Mouse (Mus musculus) midbrain, embryonic 13.5 days (tissue): ENCODE results near the gene Washc4. TPM values are rescaled to one million over a fixed set of nuclear protein-coding genes. Genes with fewer than 3 reads are reported as not detected.
"Not testable (repeated sequence)": the region's sequence is repeated elsewhere in the genome, so short reads cannot be mapped to it uniquely, and the experiment has no call there.

Source experiments
- ATAC-seq: fragments of 200-750 bp; cut with Nextera tagmentation; 2 replicates; pipeline ENCODE4 v1.8.0; 2017; ENCODE audit warnings: mild to moderate bottlenecking, moderate TSS enrichment, moderate library complexity
- H3K27ac ChIP-seq: fragments of 300-500 bp; sonication (generic); 2 replicates; pipeline ENCODE4 v1.5.1; 2015; ENCODE audit warnings: inconsistent platforms, mild to moderate bottlenecking, moderate library complexity
- H3K27me3 ChIP-seq: fragments of 300-500 bp; sonication (generic); 2 replicates; pipeline ENCODE4 v1.6.1; 2015; ENCODE audit warnings: mild to moderate bottlenecking, inconsistent platforms
- H3K36me3 ChIP-seq: fragments of 300-500 bp; sonication (generic); 2 replicates; pipeline ENCODE4 v1.6.1; 2015; ENCODE audit warnings: mild to moderate bottlenecking, inconsistent platforms
- H3K4me1 ChIP-seq: fragments of 300-500 bp; sonication (generic); replicated peaks from 2 replicates; pipeline ENCODE4 v1.6.1; 2015; ENCODE audit warnings: inconsistent platforms
- H3K4me2 ChIP-seq: fragments of 300-500 bp; sonication (generic); replicated peaks from 2 replicates; pipeline ENCODE4 v1.6.1; 2015; ENCODE audit warnings: moderate library complexity, mild to moderate bottlenecking, inconsistent platforms
- H3K4me3 ChIP-seq: fragments of 300-500 bp; sonication (generic); replicated peaks from 2 replicates; pipeline ENCODE4 v1.5.1; 2015; ENCODE audit warnings: mild to moderate bottlenecking, inconsistent platforms
- H3K9ac ChIP-seq: fragments of 300-500 bp; sonication (generic); replicated peaks from 2 replicates; pipeline ENCODE4 v1.6.1; 2015; ENCODE audit warnings: mild to moderate bottlenecking, inconsistent platforms
- H3K9me3 ChIP-seq: fragments of 300-500 bp; sonication (generic); 2 replicates; pipeline ENCODE4 v1.6.1; 2016; ENCODE audit warnings: mild to moderate bottlenecking, inconsistent platforms
- WGBS: fragments of 180-500 bp; shearing (Covaris S2); methylation state at CpG from one replicate; pipeline ENCODE4 v1.1.7; 2015; 5-methylcytosine and 5-hydroxymethylcytosine counted together
- polyA plus RNA-seq: library from polyadenylated mRNA; unstranded; fragments of >200 nt; fragmentation: Nextera tagmentation; extraction: Ambion mirVana; gene quantifications from 2 replicates; pipeline ENCODE4 v1.2.1, GENCODE M21; 2015

Gene Washc4
- 33.3 and 37.5 TPM in 2 replicates for polyA plus RNA-seq

- Histone ChIP-seq H3K27me3 (no peaks in the 10 kb centered on the region; the same call in 1 of the 2 replicates), H3K4me1 (peaks cover 23% of the 10 kb centered on the region), H3K9me3 (no peaks in the 10 kb centered on the region), H3K9ac (peak within 1 kb of the TSS; percentile 91), H3K4me2 (peak within 1 kb of the TSS; percentile 59), H3K36me3 (no peaks in the 10 kb centered on the region), H3K4me3 (peak within 1 kb of the TSS; percentile 85), H3K27ac (peak within 1 kb of the TSS; percentile 92)
- 1% methylated on average over 49 of the region's 49 CpGs for WGBS
- ATAC-seq = peak; percentile 100
Observed at GRCm38 (mm10) chr10:83543439-83544102, at the start of gene Washc4. TSS of gene Washc4 (plus strand) at chr10:83543752.

- no peak overlapping the region for H3K27ac ChIP-seq
- no peak for ATAC-seq
- H3K9me3 ChIP-seq = no peaks in the 10 kb centered on the region
- H3K27me3 ChIP-seq = no peaks in the 10 kb centered on the region
- peaks cover 66% of the 10 kb centered on the region for H3K36me3 ChIP-seq
- 88% methylated on average over 13 of the region's 13 CpGs for whole genome bisulfite sequencing
- no peaks in the 10 kb centered on the region for H3K4me1 ChIP-seq
- H3K9ac ChIP-seq = no peak overlapping the region
- H3K4me2 ChIP-seq = no peak overlapping the region
- H3K4me3 ChIP-seq = no peak overlapping the region
Observed at GRCm38 (mm10) chr10:83497321-83497720, 46.2 kb upstream of the Washc4 start.

GRCm38 (mm10) chr10:83508962-83509660, 34.4 kb upstream of the Washc4 start:
- no peaks in the 10 kb centered on the region for H3K4me1 ChIP-seq
- no peaks in the 10 kb centered on the region for H3K27me3 ChIP-seq
- H3K27ac ChIP-seq = no peak overlapping the region
- no peaks in the 10 kb centered on the region for H3K9me3 ChIP-seq
- H3K4me2 ChIP-seq = no peak overlapping the region
- H3K4me3 ChIP-seq = no peak overlapping the region
- 68% methylated on average over 8 of the region's 8 CpGs for WGBS
- H3K9ac ChIP-seq = no peak overlapping the region
- no peak for ATAC-seq
- H3K36me3 ChIP-seq = peaks cover 92% of the 10 kb centered on the region

- Histone ChIP-seq H3K9me3 (no peaks in the 10 kb centered on the region), H3K27me3 (no peaks in the 10 kb centered on the region), H3K36me3 (peaks cover 92% of the 10 kb centered on the region), H3K9ac (no peak overlapping the region), H3K4me1 (no peaks in the 10 kb centered on the region), H3K4me3 (no peak overlapping the region), H3K27ac (no peak overlapping the region), H3K4me2 (no peak overlapping the region)
- 86% methylated on average over 5 of the region's 5 CpGs for WGBS
- no peak for ATAC-seq
Observed at GRCm38 (mm10) chr10:83511304-83511703, 32.2 kb upstream of the Washc4 start.

- Histone ChIP-seq H3K4me3 (no peak overlapping the region), H3K9ac (no peak overlapping the region), H3K4me1 (no peaks in the 10 kb centered on the region), H3K27me3 (no peaks in the 10 kb centered on the region), H3K4me2 (no peak overlapping the region), H3K9me3 (no peaks in the 10 kb centered on the region), H3K36me3 (peaks cover 86% of the 10 kb centered on the region), H3K27ac (no peak overlapping the region)
- WGBS = 92% methylated on average over 8 of the region's 8 CpGs
- ATAC-seq = no peak
Observed at GRCm38 (mm10) chr10:83513736-83514135, 29.8 kb upstream of the Washc4 start.

- 81% methylated on average over 4 of the region's 4 CpGs for WGBS
- Histone ChIP-seq H3K36me3 (peaks cover 76% of the 10 kb centered on the region), H3K27me3 (no peaks in the 10 kb centered on the region), H3K9me3 (no peaks in the 10 kb centered on the region), H3K9ac (no peak overlapping the region), H3K4me1 (no peaks in the 10 kb centered on the region), H3K4me3 (no peak overlapping the region), H3K27ac (no peak overlapping the region), H3K4me2 (no peak overlapping the region)
- ATAC-seq = no peak
Observed at GRCm38 (mm10) chr10:83520990-83521389, 22.6 kb upstream of the Washc4 start.

- H3K4me1 ChIP-seq, ATAC-seq, H3K27ac ChIP-seq, H3K4me3 ChIP-seq, H3K9me3 ChIP-seq, H3K9ac ChIP-seq, H3K4me2 ChIP-seq, H3K27me3 ChIP-seq: not testable (repeated sequence)
- peaks cover 65% of the 10 kb centered on the region for H3K36me3 ChIP-seq
Observed at GRCm38 (mm10) chr10:83524238-83524637, 19.3 kb upstream of the Washc4 start.

GRCm38 (mm10) chr10:83530384-83530967, 13.1 kb upstream of the Washc4 start:
- H3K4me1 ChIP-seq = peaks cover 16% of the 10 kb centered on the region
- no peak overlapping the region for H3K4me2 ChIP-seq
- no peaks in the 10 kb centered on the region for H3K9me3 ChIP-seq

GRCm38 (mm10) chr10:83533258-83533909, 10.2 kb upstream of the Washc4 start:
- Histone ChIP-seq H3K36me3 (no peaks in the 10 kb centered on the region), H3K9ac (peak overlapping the region; percentile 87), H3K4me1 (peaks cover 16% of the 10 kb centered on the region), H3K4me2 (peak overlapping the region; percentile 66), H3K27ac (peak overlapping the region; percentile 83), H3K27me3 (0 out of 2 replicates have a peak, but pooled peaks cover 8% of the 10 kb centered on the region), H3K9me3 (no peaks in the 10 kb centered on the region), H3K4me3 (peak overlapping the region; percentile 51)
- WGBS = 3% methylated on average over 27 of the region's 27 CpGs
- peak; percentile 78; the same call in 1 of the 2 replicates for ATAC-seq

More at GRCm38 (mm10) chr10:83530384-83530967, 13.1 kb upstream of the Washc4 start:
- Histone ChIP-seq H3K36me3 (peaks cover 18% of the 10 kb centered on the region), H3K27me3 (0 out of 2 replicates have a peak, but pooled peaks cover 6% of the 10 kb centered on the region), H3K4me3 (no peak overlapping the region), H3K27ac (no peak overlapping the region), H3K9ac (no peak overlapping the region)
- WGBS = 86% methylated on average over 6 of the region's 6 CpGs
- ATAC-seq = no peak

- H3K4me2 ChIP-seq = peak within 1 kb of the TSS; percentile 66
Observed at GRCm38 (mm10) chr10:83533910-83534283, 9.7 kb upstream of the Washc4 start, which contains the start of gene Aldh1l2. TSS of gene Aldh1l2 (minus strand) at chr10:83534140.

GRCm38 (mm10) chr10:83536436-83536835, 7.1 kb upstream of the Washc4 start:
- H3K4me1 ChIP-seq = peaks cover 16% of the 10 kb centered on the region
- no peak overlapping the region for H3K4me3 ChIP-seq
- H3K27me3 ChIP-seq = peaks cover 9% of the 10 kb centered on the region; the same call in 1 of the 2 replicates
- no peak for ATAC-seq
- no peak overlapping the region for H3K4me2 ChIP-seq
- 13% methylated on average over 1 of the region's 1 CpGs for WGBS
- no peak overlapping the region for H3K9ac ChIP-seq
- no peaks in the 10 kb centered on the region for H3K36me3 ChIP-seq
- no peaks in the 10 kb centered on the region for H3K9me3 ChIP-seq
- no peak overlapping the region for H3K27ac ChIP-seq

More at GRCm38 (mm10) chr10:83533910-83534283, 9.7 kb upstream of the Washc4 start, which contains the start of gene Aldh1l2:
- WGBS = under 1% methylated on average over 21 of the region's 21 CpGs
- Histone ChIP-seq H3K4me1 (peaks cover 16% of the 10 kb centered on the region), H3K36me3 (no peaks in the 10 kb centered on the region), H3K9me3 (no peaks in the 10 kb centered on the region), H3K4me3 (peak within 1 kb of the TSS; percentile 51), H3K27me3 (0 out of 2 replicates have a peak, but pooled peaks cover 9% of the 10 kb centered on the region), H3K9ac (peak within 1 kb of the TSS; percentile 87), H3K27ac (peak within 1 kb of the TSS; percentile 83)
- peak; percentile 99 for ATAC-seq
